Mouse (Mus musculus) liver, adult 2 months (tissue): Measurements from ENCODE around the gene Dpf3. TPM values are rescaled to one million over a fixed set of nuclear protein-coding genes. Genes with fewer than 3 reads are reported as not detected.
A peak's percentile ranks its signal among the peaks of the same experiment; 100 is the strongest.

Experiments used
- DNase-seq: peaks from one replicate; pipeline ENCODE4 v3.0.0-alpha.2; 2011; ENCODE audit warnings: low read depth, low spot score; ENCODE audit errors: extremely low read depth
- H3K27ac ChIP-seq: fragments of 200-500 bp; replicated peaks from 2 replicates; pipeline ENCODE4 v1.5.1; 2012; ENCODE audit warnings: low read depth, mild to moderate bottlenecking, control low read depth, inconsistent platforms, low read length; ENCODE audit not compliant: insufficient read depth
- H3K27me3 ChIP-seq: fragments of 200-500 bp; 2 replicates; pipeline ENCODE4 v1.6.1; 2012; ENCODE audit warnings: mild to moderate bottlenecking, moderate library complexity, low read length, inconsistent platforms; ENCODE audit not compliant: control insufficient read depth, insufficient read depth
- H3K36me3 ChIP-seq: fragments of 200-500 bp; 2 replicates; pipeline ENCODE4 v1.6.1; 2012; ENCODE audit warnings: low read length, inconsistent platforms; ENCODE audit not compliant: control insufficient read depth, insufficient read depth
- H3K4me1 ChIP-seq: fragments of 200-500 bp; 2 replicates; pipeline ENCODE4 v1.6.1; 2011; ENCODE audit warnings: low read length; ENCODE audit not compliant: control insufficient read depth, insufficient read depth
- H3K4me3 ChIP-seq: fragments of 200-500 bp; 2 replicates; pipeline ENCODE4 v1.5.1; 2011; ENCODE audit warnings: low read depth, mild to moderate bottlenecking, control low read depth, low read length, moderate library complexity; ENCODE audit not compliant: insufficient read depth
- H3K79me2 ChIP-seq: fragments of 200-500 bp; 2 replicates; pipeline ENCODE4 v1.6.1; 2012; ENCODE audit warnings: inconsistent platforms, mild to moderate bottlenecking, low read length, moderate library complexity; ENCODE audit not compliant: control insufficient read depth, insufficient read depth
- H3K9ac ChIP-seq: fragments of 200-500 bp; 2 replicates; pipeline ENCODE4 v1.6.1; 2012; ENCODE audit warnings: low read depth, mild to moderate bottlenecking, control low read depth, inconsistent platforms, low read length
- CTCF ChIP-seq: fragments of 200-500 bp; IDR thresholded peaks from 2 replicates; pipeline ENCODE4 v1.5.1; 2011; ENCODE audit warnings: low read depth, low read length, control low read depth
- POLR2A ChIP-seq: fragments of 200-500 bp; IDR thresholded peaks from 2 replicates; pipeline ENCODE4 v1.6.1; 2011; ENCODE audit warnings: low read length, control low read depth; ENCODE audit not compliant: insufficient read depth; ENCODE audit errors: extremely low read depth
- WGBS: fragments of 180-500 bp; shearing (Covaris S2); methylation state at CpG from one replicate; pipeline ENCODE4 v1.1.7; 2018; 5-methylcytosine and 5-hydroxymethylcytosine counted together
- polyA plus RNA-seq: library from polyadenylated mRNA; depleted of rRNA; stranded (reverse); fragments of >200 nt; gene quantifications from 2 replicates; pipeline ENCODE4 v1.2.3, GENCODE M21; 2012; rRNA removed
- total RNA-seq: library from RNA; depleted of rRNA; stranded (reverse); fragments of >200 nt; gene quantifications from 2 replicates; pipeline ENCODE4 v1.2.3, GENCODE M21; 2014; rRNA removed

Dpf3 gene
- total RNA-seq (1.5 and 1.6 TPM in 2 replicates), polyA plus RNA-seq (2.4 and 2.7 TPM in 2 replicates)

DNA sequence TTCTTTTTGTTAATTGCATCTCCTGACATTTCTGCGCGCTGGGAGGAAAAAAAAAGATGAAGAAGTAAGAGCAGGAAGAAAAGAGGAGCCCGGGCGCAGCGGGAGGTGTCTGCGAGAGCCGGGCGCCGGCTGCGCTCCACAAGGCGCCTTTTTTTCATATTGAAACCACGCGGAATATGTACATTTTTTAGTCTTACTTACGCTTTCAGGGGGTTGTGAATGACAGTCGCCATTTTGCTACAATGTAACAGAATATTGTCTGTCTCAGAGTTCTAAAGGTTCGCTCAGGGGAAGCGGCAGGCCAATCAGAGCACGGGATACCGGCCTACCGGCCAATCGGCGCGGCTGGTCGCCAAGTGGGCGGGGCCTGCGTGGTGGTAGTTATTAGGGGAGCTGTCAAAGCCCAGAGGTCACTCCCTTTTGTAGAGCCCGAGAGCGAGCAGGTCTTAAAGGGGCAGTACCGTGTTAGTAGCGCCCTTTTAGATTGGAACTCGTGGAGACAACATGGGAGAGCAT, at the start of gene Dpf3:
Dpf3 (minus strand) TSS at position 241 of the 516 bp plus-strand sequence.
- Histone ChIP-seq H3K27me3 (no peaks in the 10 kb centered on the region), H3K36me3 (no peaks in the 10 kb centered on the region), H3K27ac (peak within 1 kb of the TSS; percentile 29), H3K4me1 (0 out of 2 replicates have a peak, but pooled peaks cover 3% of the 10 kb centered on the region), H3K9ac (peak within 1 kb of the TSS; percentile 76), H3K4me3 (peak within 1 kb of the TSS; percentile 71), H3K79me2 (peaks cover 4% of the 10 kb centered on the region; the same call in 1 of the 2 replicates)
- TF ChIP-seq POLR2A (0 out of 2 replicates have a peak, but pooled peaks have one; percentile 16), CTCF (no peak)
- WGBS = under 1% methylated on average over 31 of the region's 31 CpGs
- DNase-seq = peak; percentile 95

DNA sequence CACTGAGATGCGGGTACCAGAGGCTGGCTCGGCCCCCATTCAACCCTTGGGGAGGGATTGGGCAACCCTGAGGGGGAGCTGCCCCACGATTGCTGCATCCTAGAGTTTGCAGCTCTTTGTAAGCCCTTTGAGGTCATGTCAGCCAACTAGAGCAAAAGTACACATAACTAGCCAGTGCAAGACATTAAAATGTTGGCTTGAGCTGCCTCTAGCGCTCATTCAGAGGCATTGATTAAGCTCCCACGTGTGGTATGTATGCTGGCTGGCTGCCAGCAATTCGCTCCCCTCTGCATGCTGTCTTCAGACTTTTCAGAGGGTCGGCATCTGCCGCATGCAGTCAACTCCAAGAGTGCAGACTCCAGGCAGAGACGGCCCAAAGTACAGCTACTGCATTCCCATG, 48.5 kb upstream of the Dpf3 start:
- Histone ChIP-seq H3K4me1 (no peaks in the 10 kb centered on the region), H3K79me2 (no peaks in the 10 kb centered on the region), H3K36me3 (no peaks in the 10 kb centered on the region), H3K27ac (no peak overlapping the region), H3K9ac (no peak overlapping the region), H3K27me3 (no peaks in the 10 kb centered on the region), H3K4me3 (no peak overlapping the region)
- DNase-seq = no peak
- WGBS = 75% methylated on average over 9 of the region's 9 CpGs
- TF ChIP-seq CTCF = no peak
- no peak for TF ChIP-seq POLR2A

DNA sequence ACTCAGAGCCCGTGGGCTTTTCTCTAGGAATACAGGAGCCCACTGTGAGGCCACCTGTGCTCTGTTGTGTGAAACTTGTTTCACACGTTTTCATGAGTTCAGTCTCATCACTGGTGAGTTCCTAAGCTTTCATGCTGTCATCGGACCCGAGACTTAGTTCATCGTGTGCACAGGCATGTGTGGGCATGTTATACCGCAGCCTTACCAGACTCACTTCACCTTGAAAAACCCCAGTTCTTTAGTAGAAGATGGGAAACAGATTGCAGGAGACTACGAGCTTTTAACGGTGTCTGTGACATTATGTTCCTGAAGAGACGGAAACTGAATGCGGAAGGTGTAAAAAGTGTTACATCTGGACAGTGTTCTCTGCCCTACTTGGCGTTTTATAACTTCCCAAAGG, 47.9 kb upstream of the Dpf3 start:
- Histone ChIP-seq H3K27me3 (no peaks in the 10 kb centered on the region), H3K9ac (no peak overlapping the region), H3K27ac (no peak overlapping the region), H3K36me3 (no peaks in the 10 kb centered on the region), H3K4me1 (no peaks in the 10 kb centered on the region), H3K4me3 (no peak overlapping the region), H3K79me2 (no peaks in the 10 kb centered on the region)
- TF ChIP-seq POLR2A = no peak
- no peak for TF ChIP-seq CTCF
- 94% methylated on average over 11 of the region's 11 CpGs for WGBS
- DNase-seq = no peak

DNA sequence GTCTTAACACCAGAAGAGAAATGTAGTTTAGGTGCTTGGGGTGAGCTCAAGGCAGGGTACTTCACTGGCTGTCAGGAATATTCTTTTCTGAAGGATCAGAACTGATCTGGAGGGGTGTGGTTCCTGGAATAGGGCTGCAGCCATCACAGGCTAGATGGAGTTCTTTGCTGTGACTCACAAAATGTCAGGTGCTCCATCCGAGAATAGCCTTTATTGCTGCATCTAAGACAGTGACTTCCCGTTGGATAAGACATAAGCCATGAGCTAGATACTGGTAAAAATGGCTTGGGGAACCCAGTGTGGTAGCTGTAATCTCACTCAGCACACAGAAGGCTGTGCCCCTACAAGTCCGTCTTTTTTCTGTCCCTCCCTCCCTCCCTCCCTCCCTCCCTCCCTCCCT, 46.7 kb upstream of the Dpf3 start:
- Histone ChIP-seq H3K4me1 (no peaks in the 10 kb centered on the region), H3K9ac (no peak overlapping the region), H3K79me2 (no peaks in the 10 kb centered on the region), H3K27ac (no peak overlapping the region), H3K36me3 (no peaks in the 10 kb centered on the region), H3K4me3 (no peak overlapping the region), H3K27me3 (no peaks in the 10 kb centered on the region)
- WGBS = 84% methylated on average over 3 of the region's 3 CpGs
- no peak for TF ChIP-seq POLR2A
- DNase-seq = no peak

DNA sequence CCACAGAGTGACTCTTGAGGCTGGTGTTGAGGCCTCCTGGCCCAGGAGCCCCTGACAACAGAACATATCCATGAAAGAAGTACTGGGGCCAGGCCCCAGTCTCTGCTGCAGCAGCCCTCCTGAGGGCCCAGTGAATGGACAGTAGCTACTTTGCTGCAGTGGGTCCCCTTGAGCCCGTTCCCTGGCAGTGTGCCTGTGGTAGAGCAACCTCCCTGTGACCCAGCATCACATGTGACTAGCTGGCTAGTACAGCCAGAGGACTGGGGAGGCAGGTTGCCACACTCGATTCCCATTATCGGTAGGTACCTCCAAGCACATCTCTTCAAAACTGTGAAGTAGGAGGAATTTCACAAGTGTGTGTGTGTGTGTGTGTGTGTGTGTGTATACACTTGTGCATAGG, 45.5 kb upstream of the Dpf3 start:
- Histone ChIP-seq H3K27ac (no peak overlapping the region), H3K36me3 (no peaks in the 10 kb centered on the region), H3K9ac (no peak overlapping the region), H3K27me3 (no peaks in the 10 kb centered on the region), H3K79me2 (no peaks in the 10 kb centered on the region), H3K4me1 (no peaks in the 10 kb centered on the region), H3K4me3 (no peak overlapping the region)
- DNase-seq = no peak
- 62% methylated on average over 3 of the region's 3 CpGs for WGBS
- no peak for TF ChIP-seq POLR2A
- TF ChIP-seq CTCF = no peak

DNA sequence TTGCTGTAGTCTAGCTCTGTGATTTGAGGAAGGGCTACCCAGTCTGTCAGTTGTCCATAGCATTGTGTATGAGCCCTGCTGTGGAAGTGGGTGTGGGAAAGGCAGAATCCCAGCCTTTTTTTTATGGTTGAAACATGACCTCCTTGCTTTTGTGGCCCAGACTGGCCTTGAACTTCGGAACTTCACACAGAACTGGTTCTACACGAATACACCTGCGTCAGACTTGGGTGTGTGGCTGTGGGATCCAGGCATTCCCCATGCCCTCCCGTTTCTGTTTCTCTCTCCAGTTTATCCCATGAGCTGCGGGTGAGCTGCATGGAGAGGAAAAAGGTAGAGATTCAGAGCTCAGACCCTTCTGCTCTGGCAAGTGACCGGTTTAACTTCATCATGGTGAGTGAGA, 44.5 kb upstream of the Dpf3 start:
- H3K4me1 ChIP-seq = no peaks in the 10 kb centered on the region
- no peaks in the 10 kb centered on the region for H3K36me3 ChIP-seq
- no peak overlapping the region for H3K9ac ChIP-seq
- H3K79me2 ChIP-seq = no peaks in the 10 kb centered on the region
- no peak overlapping the region for H3K27ac ChIP-seq
- H3K27me3 ChIP-seq = no peaks in the 10 kb centered on the region
- DNase-seq = no peak
- 57% methylated on average over 6 of the region's 6 CpGs for WGBS
- no peak for TF ChIP-seq CTCF
- H3K4me3 ChIP-seq = no peak overlapping the region
